Mouse (Mus musculus): ENCODE data around the gene Nepro.

GRCm38 (mm10) chr16:44717838-44718237 is 6.3 kb upstream of the Nepro start:
- TF ChIP-seq CTCF (IDR thresholded peaks at IDR 0.05; ENCODE audit: low read depth, low read length) (no peak), TAL1 (conservative IDR thresholded peaks at IDR 0.05; ENCODE audit: low read depth, low read length) (no peak), GATA1 (IDR thresholded peaks at IDR 0.05; ENCODE audit: borderline replicate concordance, low read length) (no peak), POLR2AphosphoS5 (IDR thresholded peaks at IDR 0.05; ENCODE audit: insufficient replicate concordance, low read depth, low read length) (no peak), GATA2 (IDR thresholded peaks at IDR 0.05; ENCODE audit: borderline replicate concordance, low read depth, low read length) (no peak)
